In the genomic region with DNA sequence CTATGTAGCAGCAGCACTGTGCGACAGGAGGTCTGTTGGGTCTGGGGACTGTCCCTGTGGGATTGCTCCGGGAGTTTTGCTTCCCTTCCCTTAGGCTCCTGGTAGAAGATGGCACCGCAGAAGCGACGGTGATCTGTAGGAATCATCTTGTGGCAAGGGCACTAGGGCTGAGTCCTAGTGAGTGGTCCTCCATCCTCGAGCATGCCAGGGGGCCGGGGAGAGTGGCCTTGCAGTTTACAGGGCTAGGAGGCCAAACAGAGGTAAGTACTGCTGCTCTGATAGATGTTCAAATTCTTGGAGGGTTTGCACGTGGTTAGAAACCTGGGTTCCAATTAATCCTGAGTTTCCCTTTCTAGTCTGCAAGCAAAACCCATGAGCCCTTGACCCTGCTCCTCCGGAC, we compare ENCODE assay signal across 9 mouse cellular contexts. TPM values are rescaled to one million over a fixed set of nuclear protein-coding genes. Genes with fewer than 3 reads are reported as not detected.
DNase-seq lines count a peak whose midpoint lies in the region; ATAC-seq and TF ChIP-seq lines count a peak whose summit lies in the region.
"Had no signal": no experiment of that assay in that cellular context is flagged by ENCODE, and none has a peak within 500 bp of the region (broad histone marks: within the 10 kb centered on the region; RNA-seq: fewer than 3 reads in every experiment).

No protein-coding gene starts in this region.

- H3K4me1 ChIP-seq in E14TG2a.4 (replicated peaks; ENCODE audit: low read depth, low read length), result peaks cover 58% of the 10 kb centered on the region
- peaks cover 30% of the 10 kb centered on the region for H3K4me1 ChIP-seq in forebrain, embryonic 16.5 days (replicated peaks; ENCODE audit: control insufficient read depth, insufficient read depth, low read length)
- peaks cover 7 to 23% of the 10 kb centered on the region in 2 experiments for H3K4me1 ChIP-seq in liver, embryonic 14.5 days (replicated peaks; ENCODE audit: control insufficient read depth in 2 of 2, insufficient read depth in 2 of 2, low read length in 1 of 2)

- H3K9me3 ChIP-seq in E14TG2a.4 (ENCODE audit: low read length), result no peaks in the 10 kb centered on the region
- no peaks in the 10 kb centered on the region for H3K9me3 ChIP-seq in forebrain, embryonic 16.5 days (ENCODE audit: control insufficient read depth, low read length)
- no peaks in the 10 kb centered on the region for H3K9me3 ChIP-seq in liver, embryonic 14.5 days (ENCODE audit: control insufficient read depth, low read length)

- H3K9ac ChIP-seq in forebrain, embryonic 16.5 days (replicated peaks; ENCODE audit: low read depth, low read length), result 0 out of 2 replicates have a peak overlapping the region, but pooled peaks have one; percentile 23
- no peak overlapping the region for H3K9ac ChIP-seq in liver, embryonic 14.5 days (replicated peaks)

- ATAC-seq in forebrain, embryonic 16.5 days, result no peak
- no peak for ATAC-seq in liver, embryonic 14.5 days (ENCODE audit: insufficient read depth)
- ATAC-seq: CD4-positive, CD25-positive, alpha-beta regulatory T cell, adult 4 months had no signal

- TF ChIP-seq CTCF in E14TG2a.4 (conservative IDR thresholded peaks at IDR 0.05; ENCODE audit: low read length), result no peak
- no peak for TF ChIP-seq CTCF in liver, embryonic 14.5 days (IDR thresholded peaks at IDR 0.05; ENCODE audit: low read depth)

- no peak for TF ChIP-seq EP300 in liver, embryonic 14.5 days (IDR thresholded peaks at IDR 0.05; ENCODE audit: low read depth)

- peak overlapping the region; percentile 71 for H3K27ac ChIP-seq in forebrain, embryonic 16.5 days (ENCODE audit: low read length)
- H3K27ac ChIP-seq in liver, embryonic 14.5 days, result 0 out of 2 replicates have a peak overlapping the region, but pooled peaks have one; percentile 1

- peaks cover 62% of the 10 kb centered on the region for H3K36me3 ChIP-seq in E14TG2a.4 (ENCODE audit: insufficient read depth, low read length)
- peaks cover 20% of the 10 kb centered on the region for H3K36me3 ChIP-seq in forebrain, embryonic 16.5 days (ENCODE audit: control insufficient read depth, insufficient read depth)
- H3K36me3 ChIP-seq in liver, embryonic 14.5 days (replicated peaks; ENCODE audit: control insufficient read depth, insufficient read depth, low read depth), result peaks cover 9% of the 10 kb centered on the region; the same call in 1 of the 2 replicates

- peak overlapping the region; percentile 51 for H3K4me2 ChIP-seq in forebrain, embryonic 16.5 days (ENCODE audit: low read length)
- H3K4me2 ChIP-seq in liver, embryonic 14.5 days (ENCODE audit: low read depth), result peak overlapping the region; percentile 91

- peak overlapping the region; percentile 89 for H3K4me3 ChIP-seq in E14TG2a.4 (replicated peaks; ENCODE audit: low read length)
- peak overlapping the region; percentile 70 for H3K4me3 ChIP-seq in forebrain, embryonic 16.5 days (replicated peaks; ENCODE audit: low read length)
- no peak overlapping the region for H3K4me3 ChIP-seq in liver, embryonic 14.5 days (ENCODE audit: insufficient read depth in 1 of 2, low read depth in 2 of 2, low read length in 2 of 2)

- peak; percentile 94 for DNase-seq in heart, adult 11 months
- DNase-seq in heart, adult 8-10 months (ENCODE audit: low spot score), result no peak
- no peak for DNase-seq in liver, embryonic 14.5 days (ENCODE audit: low read depth in 3 of 3, low spot score in 3 of 3)
- no peak for DNase-seq in urinary bladder, adult 2 months (ENCODE audit: low spot score)
- no peak for DNase-seq in layer of hippocampus, postnatal 10 days (ENCODE audit: low spot score in 2 of 2)
- no peak for DNase-seq in gastrocnemius, adult 8-10 months (ENCODE audit: low spot score in 2 of 2)

- H3K27me3 ChIP-seq in E14TG2a.4 (ENCODE audit: insufficient read depth, low read length), result no peaks in the 10 kb centered on the region
- H3K27me3 ChIP-seq in forebrain, embryonic 16.5 days (replicated peaks; ENCODE audit: control insufficient read depth, insufficient read depth, low read length), result no peaks in the 10 kb centered on the region
- no peaks in the 10 kb centered on the region for H3K27me3 ChIP-seq in liver, embryonic 14.5 days (ENCODE audit: control insufficient read depth, insufficient read depth, low read length)

- WGBS in forebrain, embryonic 16.5 days, result 83% methylated on average over 9 of the region's 9 CpGs
- whole genome bisulfite sequencing in liver, embryonic 14.5 days (ENCODE audit: insufficient replicate concordance), result 74% methylated on average over 9 of the region's 9 CpGs

RNA-seq across cellular contexts. Expression of gene Aurkb, which starts 10.0 kb away (rescaled TPM):
- total RNA-seq in heart, adult 8-10 months (2022), result under 1 TPM in 2 of 4 experiments, not detected in 2; 0.33 to 0.75 TPM
- polyA plus RNA-seq in forebrain, embryonic 16.5 days (2015; fragmentation: Nextera tagmentation; extraction: Ambion mirVana), result 56.7 and 68.2 TPM in 2 replicates
- polyA plus RNA-seq in liver, embryonic 14.5 days (2012; rRNA removed), result 65.6 and 78.6 TPM in 2 replicates
- polyA plus RNA-seq in liver, embryonic 14.5 days (2014; fragmentation: Nextera tagmentation; extraction: Ambion mirVana), result 90.8 and 94.3 TPM in 2 replicates
- 3.6 and 4.1 TPM in 2 replicates for polyA plus RNA-seq in urinary bladder, adult 2 months (2012; rRNA removed)
- 1 to 10 TPM; 5.3 to 6.0 TPM for total RNA-seq in layer of hippocampus, postnatal 10 days (2021)
- total RNA-seq in gastrocnemius, adult 8-10 months (2022), result under 1 TPM in 1 of 4 experiments, not detected in 3; 0.35 TPM

RNA-seq across cellular contexts. Expression of gene Ctc1, which starts 19.7 kb away (rescaled TPM):
- total RNA-seq in heart, adult 8-10 months (2022), result 10 to 100 TPM; 13.0 to 19.5 (median 14.9) TPM
- polyA plus RNA-seq in forebrain, embryonic 16.5 days (2015; fragmentation: Nextera tagmentation; extraction: Ambion mirVana), result 70.1 and 79.1 TPM in 2 replicates
- 21.9 and 23.9 TPM in 2 replicates for polyA plus RNA-seq in liver, embryonic 14.5 days (2012; rRNA removed)
- polyA plus RNA-seq in liver, embryonic 14.5 days (2014; fragmentation: Nextera tagmentation; extraction: Ambion mirVana), result 15.2 and 17.5 TPM in 2 replicates
- 26.3 and 29.0 TPM in 2 replicates for polyA plus RNA-seq in urinary bladder, adult 2 months (2012; rRNA removed)
- 10 to 100 TPM; 41.1 to 50.7 TPM for total RNA-seq in layer of hippocampus, postnatal 10 days (2021)
- total RNA-seq in gastrocnemius, adult 8-10 months (2022), result 10 to 100 TPM; 10.1 to 12.7 (median 11.0) TPM

RNA-seq across cellular contexts. Expression of gene Borcs6, which starts 24.1 kb away (rescaled TPM):
- total RNA-seq in heart, adult 8-10 months (2022), result 10 to 100 TPM; 16.1 to 18.7 (median 17.1) TPM
- 11.4 and 12.3 TPM in 2 replicates for polyA plus RNA-seq in forebrain, embryonic 16.5 days (2015; fragmentation: Nextera tagmentation; extraction: Ambion mirVana)
- polyA plus RNA-seq in liver, embryonic 14.5 days (2012; rRNA removed), result 3.0 and 3.4 TPM in 2 replicates
- 2.2 and 3.0 TPM in 2 replicates for polyA plus RNA-seq in liver, embryonic 14.5 days (2014; fragmentation: Nextera tagmentation; extraction: Ambion mirVana)
- 18.0 and 19.4 TPM in 2 replicates for polyA plus RNA-seq in urinary bladder, adult 2 months (2012; rRNA removed)
- total RNA-seq in layer of hippocampus, postnatal 10 days (2021), result 10 to 100 TPM; 24.2 to 24.9 TPM
- total RNA-seq in gastrocnemius, adult 8-10 months (2022), result 10 to 100 TPM; 22.4 to 26.2 (median 23.7) TPM

RNA-seq across cellular contexts. Expression of gene Pfas, which starts 27.2 kb away (rescaled TPM):
- 1 to 10 TPM; 4.5 to 8.2 (median 5.3) TPM for total RNA-seq in heart, adult 8-10 months (2022)
- 21.7 and 24.7 TPM in 2 replicates for polyA plus RNA-seq in forebrain, embryonic 16.5 days (2015; fragmentation: Nextera tagmentation; extraction: Ambion mirVana)
- 11.0 and 11.4 TPM in 2 replicates for polyA plus RNA-seq in liver, embryonic 14.5 days (2012; rRNA removed)
- polyA plus RNA-seq in liver, embryonic 14.5 days (2014; fragmentation: Nextera tagmentation; extraction: Ambion mirVana), result 15.1 and 17.2 TPM in 2 replicates
- 9.3 and 11.1 TPM in 2 replicates for polyA plus RNA-seq in urinary bladder, adult 2 months (2012; rRNA removed)
- 10 to 100 TPM; 26.2 to 37.5 TPM for total RNA-seq in layer of hippocampus, postnatal 10 days (2021)
- total RNA-seq in gastrocnemius, adult 8-10 months (2022), result 1 to 10 TPM; 4.9 to 9.3 (median 7.4) TPM

RNA-seq across cellular contexts. Expression of gene Tmem107, which starts 35.2 kb away (rescaled TPM):
- total RNA-seq in heart, adult 8-10 months (2022), result 1 to 10 TPM; 6.3 to 8.4 (median 7.5) TPM
- 43.7 and 48.4 TPM in 2 replicates for polyA plus RNA-seq in forebrain, embryonic 16.5 days (2015; fragmentation: Nextera tagmentation; extraction: Ambion mirVana)
- 12.0 and 18.0 TPM in 2 replicates for polyA plus RNA-seq in liver, embryonic 14.5 days (2012; rRNA removed)
- 21.9 and 29.3 TPM in 2 replicates for polyA plus RNA-seq in liver, embryonic 14.5 days (2014; fragmentation: Nextera tagmentation; extraction: Ambion mirVana)
- 17.9 and 25.8 TPM in 2 replicates for polyA plus RNA-seq in urinary bladder, adult 2 months (2012; rRNA removed)
- total RNA-seq in layer of hippocampus, postnatal 10 days (2021), result 10 to 100 TPM; 10.4 to 14.0 TPM
- total RNA-seq in gastrocnemius, adult 8-10 months (2022), result 1 to 10 TPM; 2.9 to 7.0 (median 5.2) TPM

Comparison
In these comparisons a context has a peak if more than half of its experiments do, and no peak if none do; other contexts are left out.
1. H3K4me3 ChIP-seq: peak in E14TG2a.4 (single experiment) and forebrain, embryonic 16.5 days (single experiment); none in liver, embryonic 14.5 days (0 of 2).